Mouse (Mus musculus): Measurements from ENCODE around the gene Smpd1. TPM values are rescaled to one million over a fixed set of nuclear protein-coding genes. Genes with fewer than 3 reads are reported as not detected.
A peak's percentile ranks its signal among the peaks of the same experiment; 100 is the strongest.

The Smpd1 gene
- polyA plus RNA-seq, 1 experiment from 2014 or later: 73.5 TPM

DNA sequence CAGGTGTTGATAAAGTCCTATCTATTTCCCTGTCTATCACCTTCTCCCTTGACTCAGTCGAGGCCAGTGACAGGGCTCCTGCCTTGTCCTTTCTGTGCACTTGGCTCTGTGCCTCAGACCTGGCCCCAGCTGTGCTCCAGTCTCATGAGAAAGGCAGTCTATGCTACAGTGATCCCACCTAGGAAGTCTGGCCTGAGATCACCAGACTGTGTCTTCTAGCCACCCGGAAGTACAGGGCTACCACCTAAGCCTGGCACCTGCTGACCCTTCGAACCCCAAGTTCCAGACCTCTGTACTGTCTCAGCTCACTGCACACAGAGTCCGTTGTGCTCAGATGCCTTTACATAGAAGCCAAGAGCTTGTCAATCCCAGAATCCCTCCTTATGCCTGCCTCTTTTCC lies 26.1 kb upstream of the Smpd1 start:
- WGBS: 80% methylated on average over 4 of the region's 4 CpGs
- Histone ChIP-seq H3K9me3 (no peaks in the 10 kb centered on the region), H3K9ac (no peak overlapping the region), H3K4me1 (replicated peaks) (no peaks in the 10 kb centered on the region), H3K4me3 (no peak overlapping the region), H3K27ac (no peak overlapping the region), H3K27me3 (no peaks in the 10 kb centered on the region), H3K4me2 (no peak overlapping the region), H3K36me3 (no peaks in the 10 kb centered on the region)
- 0 out of 2 replicates have a peak, but pooled peaks have one; percentile 5 for ATAC-seq (ENCODE audit: low FRiP score)

- Histone ChIP-seq H3K4me1 (replicated peaks) (no peaks in the 10 kb centered on the region), H3K4me2 (no peak overlapping the region), H3K27me3 (no peaks in the 10 kb centered on the region), H3K4me3 (no peak overlapping the region), H3K36me3 (no peaks in the 10 kb centered on the region), H3K9me3 (no peaks in the 10 kb centered on the region), H3K9ac (no peak overlapping the region), H3K27ac (no peak overlapping the region)
- no peak for ATAC-seq (ENCODE audit: low FRiP score)
- 83% methylated on average over 3 of the region's 3 CpGs for WGBS
These were observed 20.0 kb upstream of the Smpd1 start for GRCm38 (mm10) chr7:105534162-105534561.

- Histone ChIP-seq H3K27ac (no peak overlapping the region), H3K4me1 (replicated peaks) (no peaks in the 10 kb centered on the region), H3K9ac (no peak overlapping the region), H3K36me3 (no peaks in the 10 kb centered on the region), H3K4me2 (no peak overlapping the region), H3K9me3 (no peaks in the 10 kb centered on the region), H3K27me3 (no peaks in the 10 kb centered on the region), H3K4me3 (no peak overlapping the region)
- no peak for ATAC-seq (ENCODE audit: low FRiP score)
- WGBS: 74% methylated on average over 8 of the region's 8 CpGs
These were observed 8.2 kb upstream of the Smpd1 start for GRCm38 (mm10) chr7:105545986-105546385.

- H3K9ac ChIP-seq: no peak overlapping the region
- no peak overlapping the region for H3K4me2 ChIP-seq
- ATAC-seq (ENCODE audit: low FRiP score): no peak
- no peaks in the 10 kb centered on the region; the same call in 1 of the 2 replicates for H3K4me1 ChIP-seq (replicated peaks)
- H3K27me3 ChIP-seq: no peaks in the 10 kb centered on the region
- H3K4me3 ChIP-seq: no peak overlapping the region
- H3K27ac ChIP-seq: no peak overlapping the region
- no peaks in the 10 kb centered on the region for H3K36me3 ChIP-seq
- WGBS: 84% methylated on average over 7 of the region's 7 CpGs
- no peaks in the 10 kb centered on the region for H3K9me3 ChIP-seq
These were observed 6.2 kb upstream of the Smpd1 start for GRCm38 (mm10) chr7:105547970-105548369.

GRCm38 (mm10) chr7:105549035-105549434 lies 5.1 kb upstream of the Smpd1 start:
- Histone ChIP-seq H3K4me2 (no peak overlapping the region), H3K9ac (no peak overlapping the region), H3K4me3 (no peak overlapping the region), H3K27me3 (no peaks in the 10 kb centered on the region), H3K27ac (no peak overlapping the region), H3K36me3 (no peaks in the 10 kb centered on the region), H3K9me3 (no peaks in the 10 kb centered on the region), H3K4me1 (replicated peaks) (peaks cover 6% of the 10 kb centered on the region)
- no peak for ATAC-seq (ENCODE audit: low FRiP score)
- 57% methylated on average over 6 of the region's 6 CpGs for WGBS

DNA sequence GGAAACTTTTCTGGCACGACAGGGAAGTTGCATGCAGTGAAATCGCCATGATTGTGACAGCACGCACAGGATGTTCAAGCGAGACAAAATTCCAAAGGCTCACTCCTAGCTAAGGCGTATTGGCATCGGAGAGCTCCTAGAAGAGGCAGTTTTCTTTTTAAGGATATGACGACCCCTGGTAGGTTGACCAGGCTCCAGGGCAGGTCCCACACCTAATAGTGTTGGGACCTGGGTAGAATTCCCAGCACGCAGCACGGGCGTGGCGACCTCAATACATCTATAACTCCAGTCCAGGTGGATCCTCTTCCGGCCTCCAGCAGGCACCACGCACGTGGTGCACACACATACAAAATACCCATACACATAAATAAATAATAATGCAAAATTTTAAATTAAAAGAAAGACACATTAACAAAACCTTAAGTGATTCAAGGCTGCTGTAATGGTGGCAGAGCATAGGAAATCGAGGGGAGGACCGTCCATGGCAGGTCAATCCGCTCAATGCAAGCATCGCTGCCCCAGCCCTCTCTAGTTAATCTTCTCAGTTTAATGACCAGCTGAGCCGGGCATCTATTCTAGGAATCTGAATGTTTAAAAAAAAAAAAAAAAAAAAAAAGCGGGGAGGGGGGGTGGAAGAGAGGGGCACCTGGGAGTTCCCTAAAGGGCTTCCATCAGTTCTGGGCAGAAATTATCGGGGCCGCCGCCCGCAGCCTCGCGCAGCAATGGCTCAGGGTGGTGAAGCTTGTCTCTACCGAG lies 526 bp upstream of the Smpd1 start:
- Histone ChIP-seq H3K9ac (peak overlapping the region; percentile 86), H3K27ac (peak overlapping the region; percentile 87), H3K36me3 (peaks cover 15% of the 10 kb centered on the region), H3K4me1 (replicated peaks) (peaks cover 30% of the 10 kb centered on the region), H3K4me3 (peak overlapping the region; percentile 76), H3K9me3 (no peaks in the 10 kb centered on the region), H3K4me2 (peak overlapping the region; percentile 81), H3K27me3 (no peaks in the 10 kb centered on the region)
- WGBS: 33% methylated on average over 26 of the region's 27 CpGs
- ATAC-seq (ENCODE audit: low FRiP score): peak; percentile 43

- no peaks in the 10 kb centered on the region for H3K27me3 ChIP-seq
- 88% methylated on average over 10 of the region's 10 CpGs for WGBS
- H3K4me1 ChIP-seq (replicated peaks): peaks cover 30% of the 10 kb centered on the region
- peak overlapping the region; percentile 86 for H3K9ac ChIP-seq
- H3K4me2 ChIP-seq: peak overlapping the region; percentile 81
- H3K36me3 ChIP-seq: peaks cover 32% of the 10 kb centered on the region
- H3K9me3 ChIP-seq: no peaks in the 10 kb centered on the region
- ATAC-seq (ENCODE audit: low FRiP score): no peak
- no peak overlapping the region for H3K27ac ChIP-seq
- peak overlapping the region; percentile 76; the same call in 1 of the 2 replicates for H3K4me3 ChIP-seq
These were observed 1.4 kb downstream of the Smpd1 start for GRCm38 (mm10) chr7:105555571-105555970.

GRCm38 (mm10) chr7:105556406-105556805 lies 2.2 kb downstream of the Smpd1 start:
- no peak for ATAC-seq (ENCODE audit: low FRiP score)
- peak overlapping the region; percentile 81 for H3K4me2 ChIP-seq
- H3K4me3 ChIP-seq: no peak overlapping the region
- H3K4me1 ChIP-seq (replicated peaks): peaks cover 30% of the 10 kb centered on the region
- H3K27ac ChIP-seq: no peak overlapping the region
- WGBS: 94% methylated on average over 8 of the region's 8 CpGs
- peaks cover 38% of the 10 kb centered on the region for H3K36me3 ChIP-seq
- H3K27me3 ChIP-seq: no peaks in the 10 kb centered on the region
- H3K9ac ChIP-seq: 0 out of 2 replicates have a peak overlapping the region, but pooled peaks have one; percentile 86
- H3K9me3 ChIP-seq: no peaks in the 10 kb centered on the region

DNA sequence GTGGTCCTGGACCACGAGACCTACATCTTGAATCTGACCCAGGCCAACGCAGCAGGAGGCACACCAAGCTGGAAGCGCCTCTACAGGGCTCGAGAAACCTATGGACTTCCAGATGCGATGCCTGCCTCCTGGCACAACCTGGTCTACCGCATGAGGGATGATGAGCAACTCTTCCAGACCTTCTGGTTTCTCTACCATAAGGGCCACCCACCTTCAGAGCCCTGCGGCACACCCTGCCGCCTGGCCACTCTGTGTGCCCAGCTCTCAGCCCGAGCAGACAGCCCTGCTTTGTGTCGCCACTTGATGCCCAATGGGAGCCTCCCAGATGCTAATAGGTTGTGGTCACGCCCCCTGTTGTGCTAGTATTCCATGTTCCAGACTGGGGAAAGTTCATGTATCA lies 3.5 kb downstream of the Smpd1 start:
- no peaks in the 10 kb centered on the region for H3K9me3 ChIP-seq
- peaks cover 30% of the 10 kb centered on the region for H3K4me1 ChIP-seq (replicated peaks)
- no peak overlapping the region for H3K4me3 ChIP-seq
- no peak overlapping the region for H3K9ac ChIP-seq
- ATAC-seq (ENCODE audit: low FRiP score): no peak
- H3K4me2 ChIP-seq: no peak overlapping the region
- H3K27me3 ChIP-seq: no peaks in the 10 kb centered on the region
- H3K36me3 ChIP-seq: peaks cover 49% of the 10 kb centered on the region
- WGBS: 83% methylated on average over 11 of the region's 11 CpGs
- H3K27ac ChIP-seq: 0 out of 2 replicates have a peak overlapping the region, but pooled peaks have one; percentile 8

- Histone ChIP-seq H3K9ac (no peak overlapping the region), H3K4me2 (no peak overlapping the region), H3K27ac (no peak overlapping the region), H3K9me3 (no peaks in the 10 kb centered on the region), H3K36me3 (peaks cover 60% of the 10 kb centered on the region), H3K27me3 (no peaks in the 10 kb centered on the region), H3K4me1 (replicated peaks) (peaks cover 24% of the 10 kb centered on the region), H3K4me3 (no peak overlapping the region)
- 93% methylated on average over 9 of the region's 9 CpGs for WGBS
- no peak for ATAC-seq (ENCODE audit: low FRiP score)
These were observed 4.9 kb downstream of the Smpd1 start for GRCm38 (mm10) chr7:105559016-105559415.

DNA sequence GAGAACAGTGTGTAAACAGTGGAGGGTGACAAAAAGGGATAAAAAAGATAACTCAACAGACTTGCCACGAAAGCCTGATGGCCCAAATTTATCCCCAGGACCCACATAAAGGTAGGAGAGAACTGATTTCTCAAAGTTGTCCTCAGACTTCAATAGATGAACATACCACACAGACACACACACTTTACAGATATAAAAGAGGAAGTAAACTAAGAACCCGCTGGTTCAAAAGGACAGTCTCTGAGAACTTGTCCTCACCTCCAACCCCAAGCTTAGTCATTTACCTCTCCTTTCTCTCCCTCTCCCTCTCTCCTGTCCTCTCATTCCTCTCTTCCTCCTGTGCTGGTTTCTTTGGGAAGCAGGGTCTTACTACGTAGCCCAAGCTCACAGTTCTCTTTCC lies 8.2 kb downstream of the Smpd1 start:
- peaks cover 91% of the 10 kb centered on the region for H3K36me3 ChIP-seq
- no peak overlapping the region for H3K4me3 ChIP-seq
- H3K9ac ChIP-seq: no peak overlapping the region
- no peaks in the 10 kb centered on the region for H3K27me3 ChIP-seq
- 96% methylated on average over 3 of the region's 3 CpGs for WGBS
- H3K4me1 ChIP-seq (replicated peaks): no peaks in the 10 kb centered on the region
- no peak for ATAC-seq (ENCODE audit: low FRiP score)
- no peak overlapping the region for H3K4me2 ChIP-seq
- no peaks in the 10 kb centered on the region for H3K9me3 ChIP-seq
- H3K27ac ChIP-seq: no peak overlapping the region

- H3K4me1 ChIP-seq (replicated peaks): peaks cover 10% of the 10 kb centered on the region
- no peak for ATAC-seq (ENCODE audit: low FRiP score)
- H3K27ac ChIP-seq: no peak overlapping the region
- H3K9me3 ChIP-seq: no peaks in the 10 kb centered on the region
- no peak overlapping the region for H3K4me3 ChIP-seq
- peaks cover 87% of the 10 kb centered on the region for H3K36me3 ChIP-seq
- no peak overlapping the region for H3K4me2 ChIP-seq
- 88% methylated on average over 3 of the region's 3 CpGs for WGBS
- H3K9ac ChIP-seq: no peak overlapping the region
- H3K27me3 ChIP-seq: no peaks in the 10 kb centered on the region
These were observed 9.2 kb downstream of the Smpd1 start for GRCm38 (mm10) chr7:105563367-105563766.

Measured in hindbrain, embryonic 13.5 days (tissue).